Mouse (Mus musculus): ENCODE results near the gene Sept10. TPM values are rescaled to one million over a fixed set of nuclear protein-coding genes. Genes with fewer than 3 reads are reported as not detected.

The Sept10 gene
- polyA plus RNA-seq, 1 experiment from 2014 or later, result 11.5 TPM

DNA sequence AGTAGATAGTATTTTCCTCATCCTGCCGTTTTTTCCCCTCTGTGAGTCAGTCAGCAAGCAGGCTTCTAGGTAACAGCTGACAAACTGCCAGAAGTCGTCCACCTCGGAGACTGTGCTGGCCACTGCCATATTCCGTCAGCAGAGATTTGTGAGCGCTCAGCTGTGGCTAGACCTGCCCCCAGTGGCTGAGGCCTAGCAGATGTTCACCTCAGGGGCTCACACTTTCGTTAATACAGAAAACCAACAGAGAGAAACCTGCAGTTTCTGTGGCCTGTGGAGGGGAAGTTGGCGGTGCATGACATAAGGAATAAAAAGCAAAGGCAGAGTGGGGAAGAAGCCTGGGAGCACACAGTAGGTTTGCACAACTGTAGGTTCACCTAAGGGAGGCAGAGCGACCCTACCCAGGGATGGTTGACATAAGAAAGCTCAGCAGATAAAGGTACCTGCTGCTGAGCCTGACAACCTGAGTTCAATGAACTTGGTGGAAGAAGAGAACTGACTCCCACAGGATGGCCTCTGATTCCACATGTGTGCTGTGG lies 32.0 kb upstream of the Sept10 start:
- ATAC-seq (ENCODE audit: low read depth), result no peak
- 70% methylated on average over 8 of the region's 8 CpGs for WGBS (ENCODE audit: insufficient replicate concordance)

DNA sequence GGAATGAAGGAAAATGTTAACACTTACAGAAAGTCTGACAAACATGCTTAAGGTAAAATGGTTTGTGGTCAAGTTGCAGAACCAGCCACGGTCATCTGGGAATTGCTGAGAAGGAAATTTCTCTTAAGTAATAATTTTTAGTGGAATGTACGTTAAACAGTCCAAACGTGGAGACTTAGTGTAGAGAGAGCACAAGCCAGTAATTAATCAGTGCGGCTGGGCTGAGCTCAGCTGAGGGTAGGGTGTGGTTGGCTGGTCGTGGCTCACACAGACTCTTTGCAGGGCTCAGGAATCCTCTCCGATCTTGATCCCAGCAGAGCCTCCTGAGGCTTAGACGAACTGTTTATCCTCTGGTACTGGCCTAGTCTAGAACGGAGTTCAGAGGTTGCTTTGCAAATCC lies 30.7 kb upstream of the Sept10 start:
- ATAC-seq (ENCODE audit: low read depth), result no peak
- WGBS (ENCODE audit: insufficient replicate concordance), result 48% methylated on average over 8 of the region's 8 CpGs
- no peaks in the 10 kb centered on the region for H3K27me3 ChIP-seq

More for the DNA sequence above, 32.0 kb upstream of the Sept10 start:
- no peaks in the 10 kb centered on the region for H3K36me3 ChIP-seq
- peaks cover 15% of the 10 kb centered on the region; the same call in 1 of the 2 replicates for H3K4me1 ChIP-seq (replicated peaks)
- no peak overlapping the region for H3K4me2 ChIP-seq
- no peak overlapping the region for H3K27ac ChIP-seq
- H3K9ac ChIP-seq, result no peak overlapping the region
- H3K27me3 ChIP-seq, result no peaks in the 10 kb centered on the region
- H3K4me3 ChIP-seq (replicated peaks), result no peak overlapping the region
- H3K9me3 ChIP-seq (replicated peaks), result no peaks in the 10 kb centered on the region
- DNase-seq, result no peak

DNA sequence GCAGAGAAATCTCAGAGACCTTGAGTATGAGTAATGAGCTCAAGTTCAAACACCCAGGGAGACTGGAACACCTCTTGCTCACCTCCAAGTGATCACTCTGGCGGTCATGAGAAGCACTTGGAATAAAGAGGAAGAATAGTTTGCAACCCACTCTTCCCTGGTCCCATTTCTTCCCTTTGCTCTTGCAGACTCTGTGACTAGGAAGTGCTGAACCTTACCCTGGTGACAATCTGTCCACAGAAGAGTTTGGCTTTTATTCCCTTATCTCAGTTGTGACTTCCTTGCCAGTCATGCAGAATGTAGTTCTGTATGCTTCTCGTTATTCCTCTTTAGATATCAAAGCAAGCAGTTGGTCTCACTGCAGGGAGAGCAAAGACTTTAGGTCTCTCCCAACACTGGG lies 30.3 kb upstream of the Sept10 start:
- Histone ChIP-seq H3K9me3 (replicated peaks) (no peaks in the 10 kb centered on the region), H3K4me1 (replicated peaks) (peaks cover 15% of the 10 kb centered on the region; the same call in 1 of the 2 replicates), H3K36me3 (no peaks in the 10 kb centered on the region), H3K27ac (no peak overlapping the region), H3K4me3 (replicated peaks) (no peak overlapping the region), H3K9ac (no peak overlapping the region), H3K27me3 (no peaks in the 10 kb centered on the region), H3K4me2 (no peak overlapping the region)
- ATAC-seq (ENCODE audit: low read depth) (no peak), DNase-seq (no peak)
- WGBS (ENCODE audit: insufficient replicate concordance), result 25% methylated on average over 2 of the region's 2 CpGs

More for the DNA sequence above, 30.7 kb upstream of the Sept10 start:
- no peak for DNase-seq
- Histone ChIP-seq H3K27ac (no peak overlapping the region), H3K36me3 (no peaks in the 10 kb centered on the region), H3K9me3 (replicated peaks) (no peaks in the 10 kb centered on the region), H3K4me3 (replicated peaks) (no peak overlapping the region), H3K4me1 (replicated peaks) (peaks cover 15% of the 10 kb centered on the region; the same call in 1 of the 2 replicates), H3K9ac (no peak overlapping the region), H3K4me2 (no peak overlapping the region)

DNA sequence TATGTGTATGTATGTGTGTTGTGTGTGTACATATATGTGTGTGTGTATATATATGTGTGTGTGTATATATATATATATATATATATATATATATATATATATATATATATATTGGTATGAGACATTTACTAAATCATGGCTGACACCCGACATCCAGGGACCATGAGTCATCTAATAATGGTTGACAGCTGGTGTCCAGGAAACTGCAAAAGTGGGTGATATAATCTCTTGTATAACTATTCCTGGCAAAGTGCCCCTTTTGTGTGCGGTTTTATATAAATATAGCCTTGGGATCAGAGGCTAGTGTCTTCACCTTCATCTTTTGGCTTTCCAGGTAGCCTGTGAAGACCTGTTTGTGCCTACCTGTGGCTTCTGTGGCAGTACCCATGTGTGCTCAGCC lies 29.0 kb upstream of the Sept10 start:
- Histone ChIP-seq H3K27me3 (no peaks in the 10 kb centered on the region), H3K9me3 (replicated peaks) (no peaks in the 10 kb centered on the region), H3K4me1 (replicated peaks) (peaks cover 15% of the 10 kb centered on the region; the same call in 1 of the 2 replicates), H3K4me2 (no peak overlapping the region), H3K9ac (no peak overlapping the region), H3K36me3 (no peaks in the 10 kb centered on the region), H3K27ac (no peak overlapping the region), H3K4me3 (replicated peaks) (no peak overlapping the region)
- WGBS (ENCODE audit: insufficient replicate concordance), result 54% methylated on average over 2 of the region's 2 CpGs
- DNase-seq (no peak), ATAC-seq (ENCODE audit: low read depth) (no peak)

DNA sequence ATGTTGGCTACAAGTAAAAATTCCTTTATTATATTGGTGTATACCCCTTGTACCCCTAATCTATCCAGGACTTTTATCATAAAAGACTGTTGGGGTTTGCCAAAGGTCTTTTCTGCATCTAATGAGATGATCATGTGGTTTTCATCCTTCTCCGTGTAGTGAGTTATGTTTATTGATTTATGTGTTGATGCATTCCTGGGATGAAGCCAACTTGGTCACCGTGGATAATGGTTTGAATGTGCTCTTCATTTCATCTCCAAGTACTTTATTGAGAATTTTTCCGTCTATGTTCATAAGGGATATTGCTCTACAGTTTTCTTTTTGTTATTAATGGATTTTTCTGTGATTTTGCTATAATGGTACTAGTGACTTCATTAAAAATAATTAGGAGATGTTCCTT lies 27.9 kb upstream of the Sept10 start:
- WGBS (ENCODE audit: insufficient replicate concordance), result 61% methylated on average over 3 of the region's 3 CpGs
- no peak overlapping the region for H3K9ac ChIP-seq
- H3K36me3 ChIP-seq, result no peaks in the 10 kb centered on the region
- no peak overlapping the region for H3K27ac ChIP-seq
- H3K4me2 ChIP-seq, result no peak overlapping the region
- H3K9me3 ChIP-seq (replicated peaks), result no peaks in the 10 kb centered on the region
- H3K4me3 ChIP-seq (replicated peaks), result no peak overlapping the region
- H3K4me1 ChIP-seq (replicated peaks), result peaks cover 8% of the 10 kb centered on the region; the same call in 1 of the 2 replicates
- no peaks in the 10 kb centered on the region for H3K27me3 ChIP-seq
- ATAC-seq (ENCODE audit: low read depth) (no peak), DNase-seq (no peak)

DNA sequence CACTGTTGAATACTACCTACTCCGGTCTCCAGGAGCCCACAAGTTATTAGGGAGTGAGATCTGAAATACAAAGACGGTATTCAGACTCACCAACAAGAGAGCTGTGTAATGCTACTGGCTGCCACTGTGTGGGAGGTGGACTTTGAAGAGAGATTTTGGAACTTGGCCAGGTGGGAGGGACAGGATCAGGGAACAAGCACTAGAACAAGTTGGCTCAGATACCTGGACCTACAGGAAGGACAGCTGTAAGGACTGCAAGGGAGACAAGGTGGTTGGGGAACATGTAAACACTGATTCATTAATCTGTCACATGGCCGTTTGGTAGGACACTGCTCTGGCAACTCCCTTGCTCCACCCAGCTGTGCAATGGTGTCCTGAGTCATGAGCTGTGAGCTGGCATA lies 19.5 kb upstream of the Sept10 start:
- no peaks in the 10 kb centered on the region for H3K36me3 ChIP-seq
- ATAC-seq (ENCODE audit: low read depth) (no peak), DNase-seq (no peak)
- no peaks in the 10 kb centered on the region for H3K4me1 ChIP-seq (replicated peaks)
- 58% methylated on average over 3 of the region's 3 CpGs for WGBS (ENCODE audit: insufficient replicate concordance)
- H3K9ac ChIP-seq, result no peak overlapping the region
- H3K4me3 ChIP-seq (replicated peaks), result no peak overlapping the region
- no peak overlapping the region for H3K4me2 ChIP-seq
- H3K9me3 ChIP-seq (replicated peaks), result no peaks in the 10 kb centered on the region
- H3K27me3 ChIP-seq, result no peaks in the 10 kb centered on the region
- no peak overlapping the region for H3K27ac ChIP-seq

DNA sequence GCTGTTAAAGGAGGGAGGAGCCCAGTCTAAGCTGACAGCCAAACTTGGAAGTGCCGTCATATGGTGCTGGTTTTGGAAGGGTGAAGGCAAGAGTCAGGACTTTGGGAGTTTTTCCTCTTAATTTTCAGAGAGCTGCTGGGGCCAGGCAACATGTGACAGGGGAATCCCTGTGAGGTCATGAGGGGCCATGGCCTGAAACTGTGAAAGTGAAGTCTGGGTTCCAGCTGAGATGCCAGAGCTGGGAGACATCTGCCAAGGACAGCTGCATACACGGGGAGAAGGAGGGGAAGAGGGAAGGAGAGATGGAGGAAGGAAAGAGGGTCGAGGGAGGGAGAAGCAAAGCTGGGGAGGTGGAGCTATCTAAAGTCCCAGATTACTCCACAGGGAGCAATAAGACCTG lies 16.1 kb upstream of the Sept10 start:
- ATAC-seq (ENCODE audit: low read depth), result no peak
- Histone ChIP-seq H3K4me1 (replicated peaks) (no peaks in the 10 kb centered on the region), H3K4me2 (no peak overlapping the region), H3K27ac (no peak overlapping the region), H3K27me3 (no peaks in the 10 kb centered on the region), H3K36me3 (no peaks in the 10 kb centered on the region), H3K4me3 (replicated peaks) (no peak overlapping the region), H3K9me3 (replicated peaks) (no peaks in the 10 kb centered on the region), H3K9ac (no peak overlapping the region)
- no peak for DNase-seq
- 26% methylated on average over 3 of the region's 3 CpGs for WGBS (ENCODE audit: insufficient replicate concordance)

DNA sequence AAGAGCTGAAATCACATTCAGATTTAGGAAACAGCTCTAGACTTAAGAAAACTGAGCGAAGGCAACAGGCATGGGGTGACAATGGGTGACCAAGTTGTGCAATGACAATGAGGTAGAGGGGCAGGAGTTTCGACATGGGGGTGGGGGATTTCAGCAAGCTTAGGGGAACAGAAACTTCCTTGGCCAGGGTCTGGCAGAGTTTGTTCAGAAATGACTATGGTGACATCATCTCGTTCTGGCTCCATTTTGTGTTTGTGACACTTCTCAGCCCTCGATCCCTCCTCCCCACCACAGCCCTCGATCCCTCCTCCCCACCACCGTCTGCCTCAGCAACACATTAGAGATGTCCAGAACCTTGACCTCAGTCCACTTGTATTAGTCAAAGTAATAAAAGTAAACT lies 14.8 kb upstream of the Sept10 start:
- no peak overlapping the region for H3K4me2 ChIP-seq
- no peak for ATAC-seq (ENCODE audit: low read depth)
- no peak overlapping the region for H3K27ac ChIP-seq
- H3K27me3 ChIP-seq, result no peaks in the 10 kb centered on the region
- no peaks in the 10 kb centered on the region for H3K36me3 ChIP-seq
- H3K9ac ChIP-seq, result no peak overlapping the region
- 46% methylated on average over 6 of the region's 6 CpGs for WGBS (ENCODE audit: insufficient replicate concordance)
- H3K4me3 ChIP-seq (replicated peaks), result no peak overlapping the region
- H3K9me3 ChIP-seq (replicated peaks), result no peaks in the 10 kb centered on the region
- DNase-seq, result no peak
- H3K4me1 ChIP-seq (replicated peaks), result no peaks in the 10 kb centered on the region

DNA sequence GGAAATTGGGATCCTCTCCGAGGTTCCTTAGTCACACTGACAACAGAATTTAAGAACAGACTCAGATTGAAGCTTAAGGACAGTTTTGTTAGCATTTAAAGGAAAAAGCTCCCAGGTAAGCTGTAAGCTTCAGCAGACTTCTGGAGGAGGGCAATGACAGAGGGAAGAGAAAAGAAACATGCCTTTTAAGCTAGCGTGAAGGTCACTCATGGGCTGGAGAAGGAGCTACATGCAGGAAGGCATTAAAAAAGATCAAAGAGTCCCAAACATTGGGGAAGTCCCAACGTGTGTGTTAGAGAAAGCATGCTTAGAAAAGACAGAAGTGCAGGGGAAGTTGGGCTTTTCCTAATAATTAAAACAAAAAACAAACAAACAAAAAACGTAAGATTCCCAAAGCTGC lies 14.2 kb upstream of the Sept10 start:
- Histone ChIP-seq H3K27me3 (no peaks in the 10 kb centered on the region), H3K36me3 (no peaks in the 10 kb centered on the region), H3K27ac (no peak overlapping the region), H3K9me3 (replicated peaks) (no peaks in the 10 kb centered on the region), H3K4me2 (no peak overlapping the region), H3K9ac (no peak overlapping the region), H3K4me1 (replicated peaks) (no peaks in the 10 kb centered on the region), H3K4me3 (replicated peaks) (no peak overlapping the region)
- DNase-seq (no peak), ATAC-seq (ENCODE audit: low read depth) (no peak)
- 46% methylated on average over 4 of the region's 4 CpGs for WGBS (ENCODE audit: insufficient replicate concordance)

DNA sequence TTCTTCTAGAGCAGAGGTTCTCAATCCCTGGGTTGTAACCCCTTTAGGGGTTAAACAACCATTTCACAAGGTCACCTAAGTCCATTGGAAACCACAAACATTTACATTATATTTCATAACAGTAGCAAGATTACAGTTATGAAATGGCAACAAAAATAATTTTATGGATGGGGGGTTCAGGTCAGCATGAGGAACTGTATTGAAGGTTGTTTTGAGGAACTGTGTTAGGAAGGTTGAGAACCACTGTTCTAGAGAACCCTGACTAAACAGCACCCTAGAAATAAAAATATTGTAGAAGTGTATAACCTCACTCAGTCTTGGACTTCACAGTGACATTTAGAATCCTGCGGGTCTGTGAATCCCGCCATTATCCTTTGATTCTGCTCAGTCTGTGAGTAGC lies 13.6 kb upstream of the Sept10 start:
- Histone ChIP-seq H3K4me3 (replicated peaks) (no peak overlapping the region), H3K27ac (no peak overlapping the region), H3K27me3 (no peaks in the 10 kb centered on the region), H3K36me3 (no peaks in the 10 kb centered on the region), H3K4me1 (replicated peaks) (no peaks in the 10 kb centered on the region), H3K4me2 (no peak overlapping the region), H3K9me3 (replicated peaks) (no peaks in the 10 kb centered on the region), H3K9ac (no peak overlapping the region)
- ATAC-seq (ENCODE audit: low read depth) (no peak), DNase-seq (no peak)
- WGBS (ENCODE audit: insufficient replicate concordance), result 76% methylated on average over 2 of the region's 2 CpGs

DNA sequence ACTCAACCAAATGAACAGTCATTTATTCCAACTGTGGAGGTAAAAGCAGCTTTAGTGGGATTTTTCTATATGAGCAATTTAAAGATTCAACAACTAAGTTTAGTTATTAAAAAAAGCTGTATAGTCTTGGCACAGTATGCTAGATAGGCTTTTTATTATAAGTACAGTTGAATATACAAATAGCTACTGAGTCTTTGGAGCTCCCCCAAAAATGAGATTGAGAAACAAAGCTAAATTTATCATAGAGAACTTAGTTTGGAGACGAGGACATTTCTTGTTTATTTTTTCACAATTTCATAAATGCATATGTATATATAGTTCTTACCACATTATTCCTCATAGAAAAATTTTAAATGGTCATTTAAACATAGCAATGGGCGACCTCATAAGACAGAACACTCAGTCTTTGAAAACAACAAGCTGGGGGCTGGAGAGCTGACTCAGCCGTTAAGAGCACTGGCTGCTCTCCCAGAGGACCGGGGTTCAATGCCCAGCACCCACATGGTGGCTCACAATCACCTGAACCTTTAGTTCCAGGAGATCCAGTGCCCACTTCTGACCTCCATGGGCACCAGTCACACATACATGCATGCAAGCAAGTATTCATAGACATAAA lies 7.7 kb upstream of the Sept10 start:
- Histone ChIP-seq H3K4me3 (replicated peaks) (no peak overlapping the region), H3K36me3 (no peaks in the 10 kb centered on the region), H3K9me3 (replicated peaks) (no peaks in the 10 kb centered on the region), H3K4me1 (replicated peaks) (no peaks in the 10 kb centered on the region), H3K9ac (no peak overlapping the region), H3K27ac (no peak overlapping the region), H3K27me3 (peaks cover 6% of the 10 kb centered on the region), H3K4me2 (no peak overlapping the region)
- 50% methylated on average over 4 of the region's 4 CpGs for WGBS (ENCODE audit: insufficient replicate concordance)
- DNase-seq (no peak), ATAC-seq (ENCODE audit: low read depth) (no peak)

DNA sequence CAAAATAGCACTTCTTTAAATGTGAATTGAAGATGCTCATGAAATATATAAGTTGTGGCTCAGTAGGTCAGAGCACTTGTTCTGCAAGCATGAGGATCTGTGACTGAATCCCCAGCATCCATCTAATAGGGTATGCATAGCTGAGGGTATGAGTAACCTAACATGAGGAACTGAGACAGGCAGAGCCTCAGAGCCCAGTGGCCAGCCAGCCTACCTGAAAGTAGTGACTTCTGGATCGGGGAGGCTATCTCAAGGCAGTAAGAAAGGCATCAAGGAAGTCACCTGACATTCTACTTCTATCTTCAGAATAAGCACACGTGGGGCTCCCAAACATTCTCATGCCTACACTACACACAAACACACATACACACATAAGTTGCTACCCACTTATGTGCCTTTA lies 3.5 kb upstream of the Sept10 start:
- no peak overlapping the region for H3K4me2 ChIP-seq
- H3K9ac ChIP-seq, result no peak overlapping the region
- ATAC-seq (ENCODE audit: low read depth) (no peak), DNase-seq (no peak)
- H3K4me1 ChIP-seq (replicated peaks), result peaks cover 17% of the 10 kb centered on the region
- H3K4me3 ChIP-seq (replicated peaks), result no peak overlapping the region
- H3K9me3 ChIP-seq (replicated peaks), result no peaks in the 10 kb centered on the region
- no peaks in the 10 kb centered on the region for H3K36me3 ChIP-seq
- WGBS (ENCODE audit: insufficient replicate concordance), result 57% methylated on average over 2 of the region's 2 CpGs
- no peak overlapping the region for H3K27ac ChIP-seq
- peaks cover 42% of the 10 kb centered on the region for H3K27me3 ChIP-seq

Measured in liver, embryonic 13.5 days (tissue).